20 mouse cellular contexts compared by ENCODE assay signal in the genomic region with DNA sequence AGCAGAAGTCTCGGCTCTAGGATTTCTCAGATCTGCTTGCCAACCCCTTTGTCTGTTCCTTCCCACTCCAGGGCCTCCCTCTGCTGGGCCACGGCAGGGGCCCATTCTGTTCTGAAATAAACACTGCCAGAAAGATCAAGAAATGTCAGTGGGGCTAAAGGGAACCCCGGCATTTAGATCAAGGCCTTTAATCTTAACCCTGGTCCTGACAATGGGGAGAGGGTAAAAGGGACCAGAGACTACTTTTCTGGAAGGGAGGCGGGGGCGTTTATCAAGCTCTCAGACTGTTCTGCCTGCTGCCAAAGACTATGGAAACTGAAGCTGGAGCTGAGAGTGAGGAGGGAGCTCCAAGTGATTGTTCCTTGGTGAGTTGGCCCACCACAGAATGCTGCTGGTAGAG.
A peak's percentile ranks its signal among the peaks of the same experiment; 100 is the strongest.
DNase-seq lines count a peak whose midpoint lies in the region; ATAC-seq lines count a peak whose summit lies in the region.
"Had no signal": no experiment of that assay in that cellular context is flagged by ENCODE, and none has a peak within 500 bp of the region (broad histone marks: within the 10 kb centered on the region; RNA-seq: fewer than 3 reads in every experiment).

No protein-coding gene starts in this region.

- H3K27ac ChIP-seq in limb, embryonic 10.5 days = peak overlapping the region; percentile 75
- H3K27ac ChIP-seq: heart, embryonic 15.5 days; kidney, postnatal 0 days; left cerebral cortex, adult 2 months; liver, embryonic 14.5 days; midbrain, embryonic 12.5 days; neural tube, embryonic 12.5 days had no signal

- no peak overlapping the region for H3K4me3 ChIP-seq in limb, embryonic 10.5 days
- H3K4me3 ChIP-seq: heart, embryonic 15.5 days; left cerebral cortex, adult 2 months; limb, embryonic 12.5 days; midbrain, embryonic 12.5 days; neural tube, embryonic 12.5 days had no signal

- ATAC-seq in frontal cortex, adult (ENCODE audit: low TSS enrichment) = peak; percentile 49
- ATAC-seq in erythroblast, adult 5-6 weeks (replicated peaks; ENCODE audit: low FRiP score, poor library complexity, severe bottlenecking) = no peak

- DNase-seq in frontal cortex, postnatal 14 days (ENCODE audit: low spot score in 2 of 2) = no peak
- peak; percentile 44 for DNase-seq in 3T3-L1 (ENCODE audit: low read depth, low spot score)
- peak; percentile 27 for DNase-seq in adipocyte (ENCODE audit: low spot score)
- no peak for DNase-seq in limb, embryonic 10.5 days (ENCODE audit: low spot score)
- no peak for DNase-seq in ovary, postnatal 10 days (ENCODE audit: low spot score)
- no peak for DNase-seq in urinary bladder, adult 2 months (ENCODE audit: low spot score)
- DNase-seq: adrenal gland, postnatal 25 days; cerebellum, adult 8-10 months; kidney, adult 18-20 months; right cerebral cortex, adult 18-20 months; thymus, adult 18-20 months had no signal

- peaks cover 53% of the 10 kb centered on the region for H3K4me1 ChIP-seq in limb, embryonic 10.5 days

- 57% methylated on average over 5 of the region's 5 CpGs for WGBS in limb, embryonic 10.5 days

- no peaks in the 10 kb centered on the region for H3K36me3 ChIP-seq in limb, embryonic 10.5 days
- H3K36me3 ChIP-seq: heart, embryonic 15.5 days; limb, embryonic 12.5 days; midbrain, embryonic 12.5 days; neural tube, embryonic 12.5 days had no signal

- H3K27me3 ChIP-seq in limb, embryonic 10.5 days (ENCODE audit: low read depth, poor library complexity, severe bottlenecking) = no peaks in the 10 kb centered on the region
- H3K27me3 ChIP-seq: limb, embryonic 12.5 days; neural tube, embryonic 12.5 days had no signal

- H3K9me3 ChIP-seq in limb, embryonic 10.5 days (replicated peaks) = no peaks in the 10 kb centered on the region
- H3K9me3 ChIP-seq: heart, embryonic 15.5 days; limb, embryonic 12.5 days; midbrain, embryonic 12.5 days; neural tube, embryonic 12.5 days had no signal

Comparison
In these comparisons a context has a peak if more than half of its experiments do, and no peak if none do; other contexts are left out.
1. DNase-seq: peak in 3T3-L1 (single experiment) and adipocyte (single experiment); none in frontal cortex, postnatal 14 days (0 of 2), limb, embryonic 10.5 days (single experiment), ovary, postnatal 10 days (single experiment) and urinary bladder, adult 2 months (single experiment).